Mouse (Mus musculus) limb, embryonic 14.5 days (tissue): ENCODE measurements around the gene Phtf2. TPM values are rescaled to one million over a fixed set of nuclear protein-coding genes. Genes with fewer than 3 reads are reported as not detected.
"Not testable (repeated sequence)": the region's sequence is repeated elsewhere in the genome, so short reads cannot be mapped to it uniquely, and the experiment has no call there.

Source experiments
- ATAC-seq: fragments of 200-750 bp; cut with Nextera tagmentation; 2 replicates; pipeline ENCODE4 v1.8.0; 2017; ENCODE audit warnings: low read depth, moderate number of reproducible peaks, moderate TSS enrichment; ENCODE audit not compliant: low FRiP score
- DNase-seq: peaks from one replicate; pipeline ENCODE4 v3.0.0-alpha.2; 2015; ENCODE audit warnings: low spot score
- H3K27ac ChIP-seq: fragments of 300-500 bp; sonication (generic); replicated peaks from 2 replicates; pipeline ENCODE4 v1.5.1; 2014; ENCODE audit warnings: low read depth, mild to moderate bottlenecking, low read length, moderate library complexity, mixed read lengths
- H3K27me3 ChIP-seq: fragments of 300-500 bp; sonication (generic); 2 replicates; pipeline ENCODE4 v1.6.1; 2014; ENCODE audit warnings: low read length, mixed read lengths; ENCODE audit not compliant: control insufficient read depth, insufficient read depth
- H3K36me3 ChIP-seq: fragments of 300-500 bp; sonication (generic); 2 replicates; pipeline ENCODE4 v1.6.1; 2014; ENCODE audit warnings: mild to moderate bottlenecking, low read length, moderate library complexity, mixed read lengths; ENCODE audit not compliant: control insufficient read depth, insufficient read depth
- H3K4me1 ChIP-seq: fragments of 300-500 bp; sonication (generic); 2 replicates; pipeline ENCODE4 v1.6.1; 2014; ENCODE audit warnings: antibody characterized with exemption, low read length, mixed read lengths; ENCODE audit not compliant: control insufficient read depth, insufficient read depth
- H3K4me2 ChIP-seq: fragments of 300-500 bp; sonication (generic); replicated peaks from 2 replicates; pipeline ENCODE4 v1.6.1; 2014; ENCODE audit warnings: low read depth, mild to moderate bottlenecking, low read length, moderate library complexity; ENCODE audit not compliant: severe bottlenecking
- H3K4me3 ChIP-seq: fragments of 300-500 bp; sonication (generic); replicated peaks from 2 replicates; pipeline ENCODE4 v1.5.1; 2014; ENCODE audit warnings: low read length
- H3K9ac ChIP-seq: fragments of 300-500 bp; sonication (generic); 2 replicates; pipeline ENCODE4 v1.6.1; 2014; ENCODE audit warnings: mild to moderate bottlenecking, low read depth, low read length, moderate library complexity; ENCODE audit not compliant: severe bottlenecking
- H3K9me3 ChIP-seq: fragments of 300-500 bp; sonication (generic); 2 replicates; pipeline ENCODE4 v1.6.1; 2016; ENCODE audit warnings: low read length; ENCODE audit not compliant: control insufficient read depth
- POLR2A ChIP-seq: fragments of 200-500 bp; IDR thresholded peaks from 2 replicates; pipeline ENCODE4 v1.8.0; 2012; ENCODE audit warnings: inconsistent platforms, mild to moderate bottlenecking, moderate library complexity, borderline replicate concordance; ENCODE audit not compliant: insufficient read depth, insufficient read length; ENCODE audit errors: extremely low read depth
- WGBS: fragments of 180-500 bp; shearing (Covaris S2); extraction: QIAGEN DNeasy Blood & Tissue Kit; methylation state at CpG from one replicate; pipeline ENCODE4 v1.1.7; 2014; 5-methylcytosine and 5-hydroxymethylcytosine counted together
- polyA plus RNA-seq, 2 experiments: library from polyadenylated mRNA; depleted of rRNA in 1 of 2; stranded (reverse) in 1 of 2; unstranded in 1 of 2; fragments of >200 nt; fragmentation: Nextera tagmentation in 1 of 2; extraction: Ambion mirVana in 1 of 2; gene quantifications; 2 replicates each; pipeline versions ENCODE4 v1.2.1 to v1.2.3; 2012 to 2014

Gene Phtf2
- polyA plus RNA-seq, 2 experiments: 8.6 to 14.9 TPM

- no peak for TF ChIP-seq POLR2A
- no peak for DNase-seq
- 87% methylated on average over 10 of the region's 10 CpGs for WGBS
Measured at GRCm38 (mm10) chr5:20791793-20792554, 90.0 kb downstream of the Phtf2 start.

GRCm38 (mm10) chr5:20786471-20786870 lies 95.5 kb downstream of the Phtf2 start:
- H3K9ac ChIP-seq, H3K27ac ChIP-seq, H3K4me2 ChIP-seq, H3K9me3 ChIP-seq, ATAC-seq, H3K4me3 ChIP-seq, DNase-seq, H3K27me3 ChIP-seq, H3K4me1 ChIP-seq: not testable (repeated sequence)
- 72% methylated on average over 2 of the region's 5 CpGs for WGBS
- H3K36me3 ChIP-seq: peaks cover 13% of the 10 kb centered on the region

More at GRCm38 (mm10) chr5:20791793-20792554, 90.0 kb downstream of the Phtf2 start:
- Histone ChIP-seq H3K9me3 (no peaks in the 10 kb centered on the region), H3K36me3 (peaks cover 14% of the 10 kb centered on the region), H3K27me3 (no peaks in the 10 kb centered on the region), H3K4me3 (no peak overlapping the region), H3K9ac (no peak overlapping the region), H3K4me1 (no peaks in the 10 kb centered on the region), H3K27ac (no peak overlapping the region), H3K4me2 (no peak overlapping the region)
- no peak for ATAC-seq

- Histone ChIP-seq H3K9me3 (no peaks in the 10 kb centered on the region), H3K9ac (no peak overlapping the region), H3K4me1 (no peaks in the 10 kb centered on the region), H3K27me3 (no peaks in the 10 kb centered on the region), H3K27ac (no peak overlapping the region), H3K36me3 (peaks cover 8% of the 10 kb centered on the region), H3K4me2 (no peak overlapping the region), H3K4me3 (no peak overlapping the region)
- ATAC-seq (no peak), DNase-seq (no peak)
- WGBS: 98% methylated on average over 1 of the region's 1 CpGs
- TF ChIP-seq POLR2A: no peak
Measured at GRCm38 (mm10) chr5:20781116-20781515, 100.8 kb downstream of the Phtf2 start.

GRCm38 (mm10) chr5:20779191-20779590 lies 102.7 kb downstream of the Phtf2 start:
- no peak for TF ChIP-seq POLR2A

GRCm38 (mm10) chr5:20778274-20778984 lies 103.5 kb downstream of the Phtf2 start:
- Histone ChIP-seq H3K36me3 (peaks cover 6% of the 10 kb centered on the region), H3K27ac (no peak overlapping the region), H3K4me1 (no peaks in the 10 kb centered on the region), H3K9me3 (no peaks in the 10 kb centered on the region), H3K4me2 (no peak overlapping the region), H3K27me3 (no peaks in the 10 kb centered on the region), H3K4me3 (no peak overlapping the region), H3K9ac (no peak overlapping the region)
- ATAC-seq (no peak), DNase-seq (no peak)
- no peak for TF ChIP-seq POLR2A
- WGBS: 61% methylated on average over 8 of the region's 8 CpGs

More at GRCm38 (mm10) chr5:20779191-20779590, 102.7 kb downstream of the Phtf2 start:
- no peaks in the 10 kb centered on the region for H3K9me3 ChIP-seq
- no peak overlapping the region for H3K4me3 ChIP-seq
- DNase-seq: no peak
- no peak for ATAC-seq
- no peaks in the 10 kb centered on the region for H3K27me3 ChIP-seq
- no peaks in the 10 kb centered on the region for H3K4me1 ChIP-seq
- H3K36me3 ChIP-seq: peaks cover 6% of the 10 kb centered on the region
- H3K27ac ChIP-seq: no peak overlapping the region
- H3K4me2 ChIP-seq: no peak overlapping the region
- no peak overlapping the region for H3K9ac ChIP-seq
- WGBS: 29% methylated on average over 2 of the region's 2 CpGs
